Mouse (Mus musculus): Measurements from ENCODE around the gene Dnhd1.

The Dnhd1 gene

DNA sequence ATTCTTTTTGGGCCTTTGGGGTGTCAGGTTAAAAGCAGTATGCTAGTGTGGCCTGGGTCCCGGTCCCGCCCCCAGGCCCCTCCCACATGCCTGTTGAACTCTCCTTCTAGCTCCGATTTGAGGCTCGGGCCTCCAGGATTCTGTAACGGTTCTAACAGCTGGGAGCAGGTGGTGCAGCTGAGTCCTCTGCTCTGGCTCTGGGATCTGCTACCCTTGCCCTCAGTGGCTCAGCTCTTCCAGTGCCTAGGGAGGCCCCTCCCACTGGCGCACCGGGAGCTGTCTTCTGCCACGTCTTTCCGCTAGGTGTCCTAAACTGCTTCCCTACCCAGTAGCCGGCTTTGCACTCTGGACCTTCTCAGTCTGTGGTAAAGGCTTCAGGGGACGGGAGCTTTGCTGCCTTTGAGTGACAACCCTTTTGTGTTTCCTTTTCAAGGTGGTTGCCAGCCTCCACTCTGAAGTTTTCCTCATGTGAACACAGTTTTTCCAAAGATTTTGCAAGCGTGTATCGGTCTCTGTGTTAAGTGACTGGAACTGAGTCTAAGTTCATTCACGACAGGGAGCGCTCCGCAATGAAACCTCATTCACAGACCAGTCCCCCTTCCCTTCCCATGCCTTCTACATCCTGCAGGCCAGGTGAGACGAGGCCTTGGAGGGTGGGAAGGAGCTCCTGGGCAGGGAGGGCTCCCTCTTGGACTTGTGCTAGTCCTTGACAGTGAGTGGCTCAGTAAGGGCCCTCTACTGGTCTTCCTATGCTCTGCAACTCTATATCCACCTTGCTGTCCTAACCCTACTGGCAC is at the start of gene Dnhd1:
Dnhd1 (plus strand) TSS at position 189 of the 797 bp plus-strand sequence.
- peak; percentile 98 for DNase-seq

- DNase-seq: peak; percentile 95
These were observed 47.6 kb upstream of the Dnhd1 start for GRCm38 (mm10) chr7:105602860-105603623.

DNA sequence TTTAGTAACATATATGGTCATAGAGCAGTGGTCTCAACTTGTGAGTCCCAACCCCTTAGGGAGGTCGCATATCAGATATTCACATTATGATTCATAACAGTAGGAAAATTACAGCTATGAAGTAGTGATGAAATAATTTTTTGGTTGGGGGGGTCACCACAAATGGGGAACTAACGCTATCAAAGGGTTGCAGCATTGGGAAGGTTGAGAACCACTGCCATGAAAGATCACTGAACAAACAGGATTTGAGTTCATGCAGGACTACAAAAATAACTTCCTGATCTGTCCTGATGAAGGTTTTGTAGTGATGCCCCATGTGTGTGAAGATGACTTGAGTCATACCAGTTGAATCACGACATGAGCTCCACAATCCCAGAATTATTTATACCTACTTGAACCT is 42.2 kb upstream of the Dnhd1 start:
- no peak for DNase-seq

DNA sequence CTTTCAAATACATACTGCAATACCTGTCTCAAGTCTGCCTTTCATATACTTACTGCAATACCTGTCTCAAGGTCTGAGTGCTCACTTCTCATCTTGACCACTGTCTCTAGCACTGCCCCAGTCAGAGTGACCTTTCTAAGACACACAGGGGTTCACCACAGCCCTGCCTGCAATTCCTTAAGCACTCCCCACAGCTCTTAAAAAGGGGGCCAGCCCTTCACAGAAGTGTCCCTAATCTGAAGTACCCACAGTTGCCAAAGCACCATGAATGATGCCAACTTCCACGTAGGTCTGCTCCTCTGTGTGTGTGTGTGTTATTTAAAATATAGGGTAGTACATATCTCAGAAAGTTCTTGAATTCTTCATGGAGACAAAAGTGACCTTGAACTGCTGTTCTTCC is 38.9 kb upstream of the Dnhd1 start:
- DNase-seq: no peak

DNA sequence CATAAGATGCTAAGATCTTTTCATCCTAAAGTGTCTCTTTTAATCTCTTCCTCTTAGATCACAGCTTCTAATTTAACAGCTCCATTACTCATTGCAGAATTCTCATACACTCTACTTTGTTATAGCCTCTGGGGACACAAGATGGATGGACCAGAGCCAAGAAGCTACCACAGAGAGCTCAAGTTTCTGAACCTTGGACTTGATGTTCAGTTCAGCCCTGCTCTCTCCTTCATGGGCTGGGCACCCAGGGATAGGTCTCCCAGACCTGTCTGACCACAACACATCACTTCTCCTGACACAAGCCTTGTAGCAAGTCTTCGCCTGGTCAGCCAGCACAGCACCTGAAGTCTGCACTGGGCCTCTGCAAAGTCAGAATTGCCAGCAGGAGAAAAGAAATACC is 36.2 kb upstream of the Dnhd1 start:
- DNase-seq: peak; percentile 72

- peak; percentile 76 for DNase-seq
These were observed 34.9 kb upstream of the Dnhd1 start for GRCm38 (mm10) chr7:105615720-105616119.

- peak; percentile 85 for DNase-seq
These were observed 34.1 kb upstream of the Dnhd1 start for GRCm38 (mm10) chr7:105616561-105616960.

DNA sequence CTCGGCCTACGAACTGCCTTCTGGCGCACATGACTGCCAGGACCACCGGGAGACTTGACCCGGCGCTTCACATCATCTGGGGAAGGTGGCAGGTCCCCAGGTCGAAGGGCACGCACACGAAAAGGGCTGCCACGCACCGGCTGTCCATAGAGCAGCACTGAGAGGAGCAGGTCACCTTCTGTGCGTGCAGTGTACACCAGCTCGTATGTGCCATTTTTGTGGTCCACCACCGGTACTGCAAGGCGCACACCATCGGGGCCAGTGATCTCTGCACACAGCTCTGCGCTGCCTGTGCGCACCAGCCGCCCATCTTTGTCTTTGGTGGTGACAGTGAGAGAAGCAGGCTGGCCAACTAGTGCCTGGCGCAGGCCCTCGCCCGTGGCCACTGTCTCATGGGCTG is 32.8 kb upstream of the Dnhd1 start:
- peak; percentile 91 for DNase-seq

GRCm38 (mm10) chr7:105619701-105620100 is 30.9 kb upstream of the Dnhd1 start:
- DNase-seq: no peak

GRCm38 (mm10) chr7:105621053-105621452 is 29.6 kb upstream of the Dnhd1 start:
- DNase-seq: no peak

DNA sequence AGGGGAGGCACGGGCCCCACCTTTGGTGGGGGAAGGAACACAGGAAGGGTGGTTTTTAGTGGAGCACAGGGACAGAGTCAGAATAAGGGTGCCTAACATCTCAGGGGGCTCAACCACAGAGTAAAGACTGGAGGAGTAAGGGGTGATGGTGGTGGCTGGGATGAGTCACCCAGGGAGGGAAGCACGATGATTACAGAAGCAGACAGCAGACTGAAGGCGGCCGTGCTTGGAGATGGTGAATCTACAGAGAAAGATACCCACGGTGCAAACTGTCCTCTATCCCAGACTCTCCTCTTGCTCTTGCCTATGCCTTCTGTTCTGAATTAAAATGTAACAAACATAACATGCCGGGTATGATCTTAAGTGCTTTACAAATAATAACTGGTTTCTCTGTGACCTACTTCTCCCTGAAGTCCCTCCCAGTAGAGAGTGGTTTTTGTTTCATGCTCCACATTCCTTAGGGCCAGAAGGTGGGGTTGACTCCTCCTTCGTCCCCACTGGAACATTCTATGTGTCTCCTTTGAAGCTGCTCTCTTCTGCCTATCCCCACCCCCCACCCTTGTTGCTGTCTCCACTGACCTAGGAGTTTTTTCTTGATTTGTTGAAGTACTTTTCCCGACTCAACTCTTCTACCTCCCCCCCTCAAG is 28.9 kb upstream of the Dnhd1 start:
- peak; percentile 79 for DNase-seq

GRCm38 (mm10) chr7:105625397-105625796 is 25.2 kb upstream of the Dnhd1 start:
- DNase-seq: no peak

- peak; percentile 99 for DNase-seq
These were observed 22.0 kb upstream of the Dnhd1 start for GRCm38 (mm10) chr7:105628633-105629032.

DNA sequence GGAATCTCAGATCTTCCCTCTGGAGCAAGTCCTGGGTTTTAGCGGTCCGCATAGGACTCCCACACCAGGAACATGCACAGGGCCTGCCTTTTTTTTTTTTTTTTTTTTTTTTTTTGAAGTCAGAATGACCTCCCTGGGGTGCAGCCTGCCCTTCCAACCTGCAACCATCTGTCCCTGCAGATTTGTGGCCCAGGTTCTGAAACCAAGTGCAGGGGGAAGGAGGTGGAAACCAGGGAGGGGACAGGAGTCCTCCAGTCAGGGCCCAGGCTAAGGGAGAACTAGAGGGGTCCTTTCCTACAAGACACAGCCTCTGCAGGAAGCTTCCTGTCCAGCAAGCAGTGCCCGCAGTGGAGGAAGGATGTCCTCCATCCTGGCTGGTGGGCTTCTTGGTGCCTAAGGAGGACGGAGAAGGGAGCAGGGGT is 18.1 kb upstream of the Dnhd1 start:
- DNase-seq: peak; percentile 94

DNA sequence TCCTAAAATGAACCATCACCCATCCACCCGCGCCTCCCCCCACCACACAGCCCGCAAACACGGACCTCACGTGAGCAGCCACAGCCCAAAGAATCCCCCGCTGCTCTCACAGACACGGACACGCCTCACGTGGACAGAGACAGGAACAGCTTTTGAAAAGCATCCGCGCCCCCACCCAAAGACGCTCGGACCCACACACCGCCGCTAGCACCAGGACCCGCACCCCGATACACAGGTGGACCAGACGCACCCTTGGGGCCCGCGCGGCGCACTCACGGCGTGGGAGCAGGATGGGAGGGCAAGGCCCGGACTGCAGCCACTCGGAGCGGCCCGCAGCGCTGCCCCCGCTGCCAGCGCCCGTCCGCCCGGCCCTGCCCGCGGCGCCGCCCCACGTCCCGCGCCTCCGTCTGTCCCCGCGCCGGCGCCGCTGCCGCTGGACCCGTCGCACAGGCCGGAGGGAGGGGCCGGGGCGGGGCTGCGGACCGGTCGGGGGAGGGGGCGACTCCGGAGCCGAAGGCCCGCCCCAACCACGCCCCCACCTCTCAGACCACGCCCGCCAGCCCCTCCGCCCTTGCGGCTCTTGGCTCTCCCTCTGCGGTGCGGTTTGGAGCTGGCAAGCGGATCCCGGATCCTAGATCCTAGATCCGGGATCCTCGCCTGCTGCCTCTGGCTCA is 17.4 kb upstream of the Dnhd1 start, which contains the start of gene Trim3:
Trim3 (minus strand) TSS at position 445 of the 674 bp plus-strand sequence.
- peak; percentile 99 for DNase-seq

DNA sequence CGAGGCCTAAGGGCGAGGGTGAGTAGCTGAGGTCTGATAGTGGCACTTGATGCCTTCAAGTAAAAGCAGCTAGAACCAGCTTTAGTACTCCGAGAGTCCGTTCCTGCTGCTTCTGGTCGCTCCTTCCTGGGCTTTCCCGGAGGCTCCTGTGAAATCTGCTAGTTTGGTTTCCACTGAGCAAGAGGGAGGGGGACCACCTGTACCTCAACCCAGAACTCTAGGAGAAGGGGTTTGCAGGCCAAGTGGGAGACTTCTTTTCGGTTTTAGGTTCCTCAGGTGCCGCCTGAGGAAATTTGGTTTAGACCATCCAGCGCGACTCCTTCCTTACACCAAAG is 16.9 kb upstream of the Dnhd1 start:
- DNase-seq: no peak

- DNase-seq: peak; percentile 90
These were observed 16.2 kb upstream of the Dnhd1 start for GRCm38 (mm10) chr7:105634272-105634920.

DNA sequence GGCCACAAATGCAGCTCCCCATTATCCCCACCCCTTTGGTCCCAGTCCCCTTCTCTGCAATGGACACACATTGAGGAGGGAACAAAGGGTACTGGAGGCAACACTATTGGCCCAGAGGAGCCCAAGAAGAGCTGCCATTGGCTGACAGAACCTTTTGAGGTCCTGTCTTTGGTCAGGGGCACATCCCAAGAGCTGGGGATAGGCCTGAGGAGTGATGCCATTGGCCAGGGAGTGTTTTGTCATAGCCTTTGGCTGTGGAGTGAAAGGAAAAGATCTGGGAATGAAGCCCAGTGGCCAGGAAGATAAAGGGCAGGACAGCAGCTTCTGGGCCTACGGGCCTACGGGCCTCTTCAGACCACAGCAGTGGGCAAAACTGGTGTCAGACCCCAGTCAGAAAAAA is 14.9 kb upstream of the Dnhd1 start:
- peak; percentile 96 for DNase-seq

- DNase-seq: peak; percentile 90
These were observed 11.9 kb upstream of the Dnhd1 start for GRCm38 (mm10) chr7:105638776-105639175.

GRCm38 (mm10) chr7:105639304-105639703 is 11.3 kb upstream of the Dnhd1 start:
- peak; percentile 93 for DNase-seq

GRCm38 (mm10) chr7:105639756-105640155 is 10.9 kb upstream of the Dnhd1 start, which contains the start of gene Timm10b:
TSS of gene Timm10b (plus strand) at chr7:105640056.
- DNase-seq: no peak

- DNase-seq: peak; percentile 100
These were observed 10.3 kb upstream of the Dnhd1 start, which contains the start of the genes Arfip2 and Gm45799 for GRCm38 (mm10) chr7:105640233-105640893. TSS of gene Arfip2 (minus strand) at chr7:105640416. TSS of gene Gm45799 (plus strand) at chr7:105640552.

Data from heart, adult 11 months (tissue).